Mouse (Mus musculus): ENCODE data around the gene Btbd16. TPM values are rescaled to one million over a fixed set of nuclear protein-coding genes. Genes with fewer than 3 reads are reported as not detected.

Btbd16 gene
- polyA plus RNA-seq, 1 experiment from 2014 or later: not detected

- ATAC-seq (ENCODE audit: low FRiP score): no peak
- no peaks in the 10 kb centered on the region for H3K27me3 ChIP-seq
- no peak overlapping the region for H3K27ac ChIP-seq
- WGBS: 72% methylated on average over 8 of the region's 8 CpGs
- H3K9ac ChIP-seq: no peak overlapping the region
- no peaks in the 10 kb centered on the region for H3K4me1 ChIP-seq
- no peaks in the 10 kb centered on the region for H3K36me3 ChIP-seq
- H3K4me2 ChIP-seq (replicated peaks): no peak overlapping the region
- no peaks in the 10 kb centered on the region for H3K9me3 ChIP-seq (replicated peaks)
- H3K4me3 ChIP-seq: no peak overlapping the region
Measured at GRCm38 (mm10) chr7:130803251-130803825, 29.5 kb downstream of the Btbd16 start.

DNA sequence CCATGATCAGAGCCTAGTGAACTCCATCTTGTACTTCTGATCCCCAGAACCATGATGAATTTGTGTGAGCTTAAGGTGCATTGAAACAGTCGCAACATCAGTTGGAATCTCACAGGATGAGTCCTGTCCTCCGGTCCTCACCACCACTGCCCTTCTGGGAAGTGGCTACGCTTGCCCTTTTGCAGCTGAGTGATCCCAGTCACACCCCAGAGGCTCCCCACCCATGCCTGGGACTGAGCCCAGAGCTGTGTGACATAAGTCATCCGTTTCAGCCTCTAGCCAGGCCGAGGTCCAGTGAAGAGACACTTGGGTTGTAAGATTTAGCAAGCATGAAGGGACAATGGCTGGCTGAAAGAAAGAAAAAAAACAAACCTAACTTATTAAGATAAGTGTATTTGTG lies 31.1 kb downstream of the Btbd16 start:
- no peak overlapping the region for H3K4me3 ChIP-seq
- WGBS: 84% methylated on average over 5 of the region's 5 CpGs
- no peaks in the 10 kb centered on the region for H3K9me3 ChIP-seq (replicated peaks)
- no peaks in the 10 kb centered on the region for H3K36me3 ChIP-seq
- H3K27me3 ChIP-seq: no peaks in the 10 kb centered on the region
- no peak for ATAC-seq (ENCODE audit: low FRiP score)
- H3K27ac ChIP-seq: no peak overlapping the region
- H3K4me2 ChIP-seq (replicated peaks): no peak overlapping the region
- no peak overlapping the region for H3K9ac ChIP-seq
- H3K4me1 ChIP-seq: no peaks in the 10 kb centered on the region

DNA sequence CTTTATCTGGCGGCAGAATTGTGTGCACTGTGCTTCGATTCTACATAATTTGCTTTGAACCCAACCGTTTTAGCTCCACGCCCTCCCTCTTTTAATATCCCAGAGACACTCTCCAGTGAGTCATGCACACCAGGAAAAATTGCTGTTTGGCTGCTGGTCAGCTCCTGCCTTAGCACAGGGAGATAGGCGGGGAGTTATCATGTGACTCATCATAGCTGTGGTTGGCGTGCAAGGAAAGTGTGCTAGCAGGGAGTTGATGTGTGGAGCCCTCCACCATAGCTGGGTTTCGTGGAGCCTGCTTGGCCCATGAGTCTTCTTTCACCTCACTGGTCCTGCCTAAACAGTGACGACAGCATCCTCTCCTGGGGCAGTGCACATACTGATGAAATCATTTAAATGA lies 33.9 kb downstream of the Btbd16 start:
- 76% methylated on average over 8 of the region's 8 CpGs for WGBS
- Histone ChIP-seq H3K36me3 (no peaks in the 10 kb centered on the region), H3K9me3 (replicated peaks) (no peaks in the 10 kb centered on the region), H3K4me3 (no peak overlapping the region), H3K27me3 (no peaks in the 10 kb centered on the region), H3K9ac (no peak overlapping the region), H3K27ac (no peak overlapping the region), H3K4me1 (no peaks in the 10 kb centered on the region), H3K4me2 (replicated peaks) (no peak overlapping the region)
- no peak for ATAC-seq (ENCODE audit: low FRiP score)

- Histone ChIP-seq H3K27ac (no peak overlapping the region), H3K9me3 (replicated peaks) (no peaks in the 10 kb centered on the region), H3K36me3 (no peaks in the 10 kb centered on the region), H3K4me1 (no peaks in the 10 kb centered on the region), H3K4me2 (replicated peaks) (no peak overlapping the region), H3K4me3 (no peak overlapping the region), H3K27me3 (no peaks in the 10 kb centered on the region), H3K9ac (no peak overlapping the region)
- ATAC-seq (ENCODE audit: low FRiP score): no peak
- WGBS: 80% methylated on average over 6 of the region's 6 CpGs
Measured at GRCm38 (mm10) chr7:130808694-130809093, 34.8 kb downstream of the Btbd16 start.

DNA sequence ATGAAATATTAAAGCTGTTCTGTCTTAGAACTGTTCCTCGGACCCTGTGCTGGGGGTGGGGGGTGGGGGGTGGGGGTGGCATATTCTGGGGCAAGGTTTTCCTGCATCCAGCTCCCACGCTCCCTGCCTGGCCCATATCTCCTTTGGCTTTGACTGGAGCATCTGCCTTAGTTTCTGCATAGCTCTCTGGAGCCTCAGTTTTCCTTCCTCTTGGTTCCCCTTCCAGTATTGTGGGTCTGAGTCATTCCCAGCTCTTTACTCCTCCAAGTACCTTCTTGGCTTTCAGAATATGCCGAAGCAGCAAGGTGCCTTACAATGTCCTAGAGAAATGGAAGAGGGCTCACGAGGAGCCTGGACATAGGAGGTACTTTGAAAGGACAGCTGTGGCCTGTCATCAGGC lies 36.4 kb downstream of the Btbd16 start:
- Histone ChIP-seq H3K4me1 (no peaks in the 10 kb centered on the region), H3K4me3 (no peak overlapping the region), H3K4me2 (replicated peaks) (no peak overlapping the region), H3K9ac (no peak overlapping the region), H3K9me3 (replicated peaks) (no peaks in the 10 kb centered on the region), H3K27ac (no peak overlapping the region), H3K36me3 (no peaks in the 10 kb centered on the region), H3K27me3 (no peaks in the 10 kb centered on the region)
- ATAC-seq (ENCODE audit: low FRiP score): no peak
- 90% methylated on average over 4 of the region's 4 CpGs for WGBS

- no peak for ATAC-seq (ENCODE audit: low FRiP score)
- Histone ChIP-seq H3K27me3 (no peaks in the 10 kb centered on the region), H3K4me2 (replicated peaks) (no peak overlapping the region), H3K36me3 (no peaks in the 10 kb centered on the region), H3K9me3 (replicated peaks) (no peaks in the 10 kb centered on the region), H3K9ac (no peak overlapping the region), H3K4me1 (no peaks in the 10 kb centered on the region), H3K27ac (no peak overlapping the region), H3K4me3 (no peak overlapping the region)
- WGBS: 48% methylated on average over 16 of the region's 16 CpGs
Measured at GRCm38 (mm10) chr7:130812407-130812806, 38.5 kb downstream of the Btbd16 start.

DNA sequence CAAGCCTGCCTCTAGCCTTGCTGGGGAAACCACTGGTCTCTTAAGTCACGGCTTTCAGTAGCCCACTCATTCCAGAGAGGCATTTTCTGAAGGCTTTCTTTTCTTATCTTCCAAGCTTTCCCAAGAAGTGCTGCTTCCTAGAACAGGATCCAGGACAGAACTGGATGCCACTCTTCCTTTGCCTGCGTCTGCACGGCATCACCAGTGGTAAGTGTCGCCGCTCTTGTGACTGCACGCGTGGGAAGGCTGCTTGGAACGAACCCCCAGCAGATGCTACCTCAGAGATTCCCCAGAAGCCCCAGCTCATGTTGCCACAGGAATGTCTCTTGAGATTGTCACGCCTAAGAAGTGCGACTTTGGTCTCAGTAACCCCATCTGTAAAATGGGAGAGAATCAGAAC lies 41.7 kb downstream of the Btbd16 start:
- 93% methylated on average over 10 of the region's 10 CpGs for WGBS

DNA sequence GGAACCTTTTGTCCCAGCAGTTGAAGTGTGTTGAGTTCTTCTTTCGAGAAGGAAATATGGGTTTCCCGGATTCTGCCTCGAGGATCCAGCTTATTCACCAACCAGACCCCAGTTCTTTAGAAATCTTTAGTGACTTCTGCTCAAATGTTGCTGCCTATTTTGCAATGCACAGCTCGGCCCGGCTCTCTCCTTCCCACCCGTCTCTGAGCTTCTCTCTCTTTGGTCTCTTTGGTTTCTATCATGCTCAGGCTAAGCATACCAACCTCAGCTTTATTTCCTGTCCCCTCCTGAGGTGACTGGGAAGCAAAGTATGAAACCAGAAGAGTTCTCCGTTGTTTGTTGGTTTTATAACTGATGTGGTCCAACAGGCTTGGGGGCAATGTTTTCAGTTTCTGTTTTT lies 42.4 kb downstream of the Btbd16 start:
- no peak overlapping the region for H3K4me3 ChIP-seq
- no peak overlapping the region for H3K9ac ChIP-seq
- H3K4me1 ChIP-seq: no peaks in the 10 kb centered on the region
- H3K4me2 ChIP-seq (replicated peaks): no peak overlapping the region
- H3K27me3 ChIP-seq: no peaks in the 10 kb centered on the region; the same call in 1 of the 2 replicates
- H3K36me3 ChIP-seq: no peaks in the 10 kb centered on the region
- WGBS: 87% methylated on average over 7 of the region's 7 CpGs
- no peaks in the 10 kb centered on the region for H3K9me3 ChIP-seq (replicated peaks)
- ATAC-seq (ENCODE audit: low FRiP score): no peak
- H3K27ac ChIP-seq: no peak overlapping the region

More for the DNA sequence above, 41.7 kb downstream of the Btbd16 start:
- H3K4me1 ChIP-seq: no peaks in the 10 kb centered on the region
- H3K36me3 ChIP-seq: no peaks in the 10 kb centered on the region
- H3K27ac ChIP-seq: no peak overlapping the region
- ATAC-seq (ENCODE audit: low FRiP score): no peak
- H3K9ac ChIP-seq: no peak overlapping the region
- no peaks in the 10 kb centered on the region for H3K9me3 ChIP-seq (replicated peaks)
- H3K4me3 ChIP-seq: no peak overlapping the region
- H3K27me3 ChIP-seq: no peaks in the 10 kb centered on the region; the same call in 1 of the 2 replicates
- H3K4me2 ChIP-seq (replicated peaks): no peak overlapping the region

DNA sequence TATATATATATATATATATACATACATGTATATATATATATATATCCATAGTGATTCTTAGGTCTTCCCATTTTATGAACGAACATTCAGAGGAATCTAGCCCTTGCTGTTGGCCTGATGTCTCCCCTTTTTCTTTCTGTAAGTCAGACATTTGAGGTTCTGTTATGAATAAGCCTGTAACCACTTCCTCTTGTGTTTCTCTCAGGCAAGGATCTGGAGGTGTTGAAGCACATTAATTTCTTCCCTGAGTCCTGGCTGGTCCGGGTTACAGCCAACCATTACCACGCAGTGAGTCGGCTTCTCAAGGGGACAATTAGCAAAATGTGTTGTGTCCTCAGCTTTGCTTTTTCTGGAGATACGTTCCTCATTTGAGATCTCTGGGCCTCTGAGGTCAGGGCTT lies 44.9 kb downstream of the Btbd16 start:
- WGBS: 87% methylated on average over 5 of the region's 5 CpGs
- no peak overlapping the region for H3K4me3 ChIP-seq
- H3K36me3 ChIP-seq: no peaks in the 10 kb centered on the region
- H3K4me1 ChIP-seq: no peaks in the 10 kb centered on the region
- no peaks in the 10 kb centered on the region; the same call in 1 of the 2 replicates for H3K27me3 ChIP-seq
- no peaks in the 10 kb centered on the region for H3K9me3 ChIP-seq (replicated peaks)
- no peak for ATAC-seq (ENCODE audit: low FRiP score)
- H3K27ac ChIP-seq: no peak overlapping the region
- H3K9ac ChIP-seq: no peak overlapping the region
- no peak overlapping the region for H3K4me2 ChIP-seq (replicated peaks)

DNA sequence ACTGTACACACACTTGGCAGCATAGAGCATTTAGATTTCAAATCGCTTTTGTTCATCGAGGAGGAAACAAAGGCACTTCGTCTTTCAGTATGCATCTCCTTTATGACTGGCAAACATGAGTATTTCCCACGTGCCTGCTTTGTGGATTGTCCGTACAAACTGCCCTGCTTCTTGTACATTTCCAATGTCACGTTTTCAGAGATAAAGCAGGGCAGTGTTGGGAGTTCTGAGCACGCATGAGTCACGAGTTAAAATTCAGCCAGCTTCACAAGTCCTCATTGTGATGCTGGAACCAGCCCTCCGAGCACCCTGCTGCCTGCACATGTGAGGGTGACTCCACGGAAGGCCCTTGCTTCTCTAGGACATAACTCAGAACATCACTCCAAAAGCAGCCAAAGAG lies 45.8 kb downstream of the Btbd16 start:
- H3K27ac ChIP-seq: no peak overlapping the region
- ATAC-seq (ENCODE audit: low FRiP score): no peak
- no peaks in the 10 kb centered on the region for H3K4me1 ChIP-seq
- H3K9me3 ChIP-seq (replicated peaks): no peaks in the 10 kb centered on the region
- 76% methylated on average over 10 of the region's 10 CpGs for WGBS
- no peaks in the 10 kb centered on the region for H3K36me3 ChIP-seq
- no peak overlapping the region for H3K4me2 ChIP-seq (replicated peaks)
- no peaks in the 10 kb centered on the region; the same call in 1 of the 2 replicates for H3K27me3 ChIP-seq
- H3K9ac ChIP-seq: no peak overlapping the region
- H3K4me3 ChIP-seq: no peak overlapping the region

- Histone ChIP-seq H3K27me3 (no peaks in the 10 kb centered on the region; the same call in 1 of the 2 replicates), H3K9ac (no peak overlapping the region), H3K36me3 (no peaks in the 10 kb centered on the region), H3K4me2 (replicated peaks) (no peak overlapping the region), H3K9me3 (replicated peaks) (no peaks in the 10 kb centered on the region), H3K4me3 (no peak overlapping the region), H3K4me1 (no peaks in the 10 kb centered on the region), H3K27ac (no peak overlapping the region)
- ATAC-seq (ENCODE audit: low FRiP score): no peak
- WGBS: 79% methylated on average over 9 of the region's 9 CpGs
Measured at GRCm38 (mm10) chr7:130823992-130824391, 50.1 kb downstream of the Btbd16 start.

DNA sequence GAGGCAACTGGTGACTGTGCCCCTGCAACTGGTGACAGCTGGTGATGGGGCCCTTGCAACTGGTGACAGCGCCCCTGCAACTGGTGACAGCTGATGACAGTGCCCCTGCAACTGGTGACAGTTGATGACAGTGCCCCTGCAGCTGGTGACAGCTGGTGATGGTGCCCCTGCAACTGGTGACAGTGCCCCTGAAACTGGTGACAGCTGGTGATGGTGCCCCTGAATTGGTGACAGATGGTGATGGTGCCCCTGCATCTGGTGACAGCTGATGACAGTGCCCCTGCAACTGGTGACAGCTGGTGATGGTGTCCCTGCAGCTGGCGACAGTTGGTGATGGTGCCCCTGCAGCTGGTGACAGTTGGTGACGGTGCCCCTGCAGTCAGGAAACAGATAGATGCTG lies 52.5 kb downstream of the Btbd16 start:
- no peak overlapping the region for H3K4me2 ChIP-seq (replicated peaks)

GRCm38 (mm10) chr7:130827431-130827830 lies 53.6 kb downstream of the Btbd16 start:
- no peaks in the 10 kb centered on the region for H3K27me3 ChIP-seq
- no peak overlapping the region for H3K4me2 ChIP-seq (replicated peaks)
- H3K9ac ChIP-seq: no peak overlapping the region
- ATAC-seq (ENCODE audit: low FRiP score): no peak
- no peak overlapping the region for H3K27ac ChIP-seq
- H3K9me3 ChIP-seq (replicated peaks): no peaks in the 10 kb centered on the region
- H3K4me1 ChIP-seq: no peaks in the 10 kb centered on the region
- H3K36me3 ChIP-seq: no peaks in the 10 kb centered on the region
- no peak overlapping the region for H3K4me3 ChIP-seq
- 57% methylated on average over 3 of the region's 3 CpGs for WGBS

More for the DNA sequence above, 52.5 kb downstream of the Btbd16 start:
- WGBS: 79% methylated on average over 3 of the region's 3 CpGs
- Histone ChIP-seq H3K27me3 (no peaks in the 10 kb centered on the region), H3K36me3 (no peaks in the 10 kb centered on the region), H3K9me3 (replicated peaks) (no peaks in the 10 kb centered on the region), H3K4me3 (no peak overlapping the region), H3K4me1 (no peaks in the 10 kb centered on the region), H3K27ac (no peak overlapping the region), H3K9ac (no peak overlapping the region)
- ATAC-seq (ENCODE audit: low FRiP score): no peak
